Mouse (Mus musculus) left cerebral cortex, postnatal 36 days (tissue): Measurements from ENCODE around the gene Ids. TPM values are rescaled to one million over a fixed set of nuclear protein-coding genes. Genes with fewer than 3 reads are reported as not detected.

Source experiments
- total RNA-seq, 2 experiments: library from RNA; stranded (reverse); gene quantifications; 2 replicates each; pipeline ENCODE4 v1.2.3; 2021

Gene Ids
- total RNA-seq, 2 experiments from 2014 or later = 338 to 341 TPM

Other genes with a start within 250 kb of the Ids start
- gene 1110012L19Rik, start 20.8 kb upstream of the Ids start, total RNA-seq = 10 to 100 TPM; 12.3 to 12.5 TPM
- 10 to 100 TPM; 42.7 to 53.1 TPM for gene Tmem185a, start 112.1 kb upstream of the Ids start, total RNA-seq